Mouse (Mus musculus) right cerebral cortex, postnatal 14 days (tissue): ENCODE results near the gene Ankrd6.

ENCODE experiments used
- DNase-seq: peaks from one replicate; pipeline ENCODE4 v3.0.0; 2022

The Ankrd6 gene

GRCm38 (mm10) chr4:32853609-32854188 is 96.9 kb downstream of the Ankrd6 start:
- no peak for DNase-seq

GRCm38 (mm10) chr4:32852819-32853218 is 97.8 kb downstream of the Ankrd6 start:
- DNase-seq = no peak

GRCm38 (mm10) chr4:32852294-32852693 is 98.3 kb downstream of the Ankrd6 start:
- DNase-seq = no peak

GRCm38 (mm10) chr4:32838401-32838800 is 112.2 kb downstream of the Ankrd6 start:
- DNase-seq = no peak

- DNase-seq = no peak
These were observed 114.6 kb downstream of the Ankrd6 start for GRCm38 (mm10) chr4:32836071-32836470.

GRCm38 (mm10) chr4:32834541-32834940 is 116.1 kb downstream of the Ankrd6 start:
- DNase-seq = no peak

- no peak for DNase-seq
These were observed 117.0 kb downstream of the Ankrd6 start for GRCm38 (mm10) chr4:32833494-32834282.

GRCm38 (mm10) chr4:32829316-32829715 is 121.3 kb downstream of the Ankrd6 start:
- no peak for DNase-seq

- no peak for DNase-seq
These were observed 122.1 kb downstream of the Ankrd6 start for GRCm38 (mm10) chr4:32828385-32829077.

- DNase-seq = peak; percentile 34
These were observed 123.7 kb downstream of the Ankrd6 start for GRCm38 (mm10) chr4:32826925-32827324.

- DNase-seq = no peak
These were observed 126.4 kb downstream of the Ankrd6 start for GRCm38 (mm10) chr4:32824254-32824653.

- DNase-seq = no peak
These were observed 130.0 kb downstream of the Ankrd6 start for GRCm38 (mm10) chr4:32820676-32821075.

GRCm38 (mm10) chr4:32817478-32817877 is 133.2 kb downstream of the Ankrd6 start:
- DNase-seq = no peak

GRCm38 (mm10) chr4:32800577-32801170 is 150.0 kb downstream of the Ankrd6 start:
- no peak for DNase-seq

- peak; percentile 74 for DNase-seq
These were observed 150.6 kb downstream of the Ankrd6 start, which contains the start of gene Lyrm2 for GRCm38 (mm10) chr4:32799966-32800576. Gene Lyrm2 (plus strand): TSS chr4:32800253.

- DNase-seq = no peak
These were observed 151.7 kb downstream of the Ankrd6 start for GRCm38 (mm10) chr4:32798976-32799375.

GRCm38 (mm10) chr4:32789020-32789419 is 161.6 kb downstream of the Ankrd6 start:
- no peak for DNase-seq

GRCm38 (mm10) chr4:32787110-32787509 is 163.5 kb downstream of the Ankrd6 start:
- DNase-seq = no peak

- DNase-seq = no peak
These were observed 170.6 kb downstream of the Ankrd6 start for GRCm38 (mm10) chr4:32779996-32780395.

GRCm38 (mm10) chr4:32770284-32770810 is 180.3 kb downstream of the Ankrd6 start:
- no peak for DNase-seq

GRCm38 (mm10) chr4:32768046-32768445 is 182.6 kb downstream of the Ankrd6 start:
- no peak for DNase-seq

GRCm38 (mm10) chr4:32767471-32767870 is 183.2 kb downstream of the Ankrd6 start:
- no peak for DNase-seq

- DNase-seq = peak; percentile 17
These were observed 193.2 kb downstream of the Ankrd6 start for GRCm38 (mm10) chr4:32757430-32757829.
